Comparison of ENCODE assay signal across 11 mouse cellular contexts in genomic region chr2:21269989-21270846, GRCm38 (mm10).
DNase-seq lines count a peak whose midpoint lies in the region; ATAC-seq and TF ChIP-seq lines count a peak whose summit lies in the region.
"Had no signal": no experiment of that assay in that cellular context is flagged by ENCODE, and none has a peak within 500 bp of the region (broad histone marks: within the 10 kb centered on the region; RNA-seq: fewer than 3 reads in every experiment).

No protein-coding gene starts in this region.

- no peak overlapping the region for H3K4me3 ChIP-seq in kidney, embryonic 14.5 days (ENCODE audit: low read length)
- H3K4me3 ChIP-seq in left cerebral cortex, adult 2 months = no peak overlapping the region
- H3K4me3 ChIP-seq: heart, adult 2 months had no signal

- WGBS in kidney, embryonic 14.5 days = 81% methylated on average over 12 of the region's 12 CpGs

- peak; percentile 15 for DNase-seq in kidney, adult 11 months
- DNase-seq in cerebellum, postnatal 10 days = peak; percentile 79 to 80
- DNase-seq in heart, postnatal 14 days = peak; percentile 6 to 18
- peak; percentile 3 for DNase-seq in lung, postnatal 25 days (ENCODE audit: low spot score)
- DNase-seq in spleen, adult 18-20 months = no peak
- DNase-seq in urinary bladder, adult 18-20 months (ENCODE audit: low spot score in 2 of 2) = no peak
- no peak for DNase-seq in left cerebral cortex, adult 2 months (ENCODE audit: extremely low spot score in 1 of 2, low spot score in 2 of 2)
- DNase-seq: adrenal gland, postnatal 10 days had no signal

- no peak overlapping the region for H3K4me2 ChIP-seq in kidney, embryonic 14.5 days (replicated peaks; ENCODE audit: low read depth, low read length)

- no peak overlapping the region for H3K27ac ChIP-seq in kidney, embryonic 14.5 days (ENCODE audit: low read depth, low read length)
- H3K27ac ChIP-seq in left cerebral cortex, adult 2 months = no peak overlapping the region
- H3K27ac ChIP-seq: heart, adult 2 months; macrophage had no signal

- no peak for TF ChIP-seq CTCF in left cerebral cortex, adult 2 months (IDR thresholded peaks at IDR 0.05)

- H3K4me1 ChIP-seq in kidney, embryonic 14.5 days (ENCODE audit: control insufficient read depth, insufficient read depth, low read length) = no peaks in the 10 kb centered on the region

- H3K9me3 ChIP-seq in kidney, embryonic 14.5 days (ENCODE audit: control insufficient read depth, low read length) = no peaks in the 10 kb centered on the region

- H3K9ac ChIP-seq in kidney, embryonic 14.5 days (ENCODE audit: low read depth, low read length) = no peak overlapping the region

- no peak for ATAC-seq in kidney, embryonic 14.5 days (ENCODE audit: low FRiP score, low TSS enrichment)

- no peaks in the 10 kb centered on the region for H3K36me3 ChIP-seq in kidney, embryonic 14.5 days (ENCODE audit: control insufficient read depth, insufficient read depth, low read length)

- intact Hi-C loops in heart, postnatal 14 days (cut with DNase I) = no loop called here
- intact Hi-C loops in left cerebral cortex, adult 2 months (cut with DNase I) = no loop called here

- no peaks in the 10 kb centered on the region for H3K27me3 ChIP-seq in kidney, embryonic 14.5 days (ENCODE audit: control insufficient read depth, insufficient read depth, low read length)

Comparison
In these comparisons a context has a peak if more than half of its experiments do, and no peak if none do; other contexts are left out.
1. DNase-seq: peak in kidney, adult 11 months (single experiment), cerebellum, postnatal 10 days (2 of 2), heart, postnatal 14 days (2 of 2) and lung, postnatal 25 days (single experiment); none in spleen, adult 18-20 months (0 of 2), urinary bladder, adult 18-20 months (0 of 2) and left cerebral cortex, adult 2 months (0 of 2).